In the genomic region with DNA sequence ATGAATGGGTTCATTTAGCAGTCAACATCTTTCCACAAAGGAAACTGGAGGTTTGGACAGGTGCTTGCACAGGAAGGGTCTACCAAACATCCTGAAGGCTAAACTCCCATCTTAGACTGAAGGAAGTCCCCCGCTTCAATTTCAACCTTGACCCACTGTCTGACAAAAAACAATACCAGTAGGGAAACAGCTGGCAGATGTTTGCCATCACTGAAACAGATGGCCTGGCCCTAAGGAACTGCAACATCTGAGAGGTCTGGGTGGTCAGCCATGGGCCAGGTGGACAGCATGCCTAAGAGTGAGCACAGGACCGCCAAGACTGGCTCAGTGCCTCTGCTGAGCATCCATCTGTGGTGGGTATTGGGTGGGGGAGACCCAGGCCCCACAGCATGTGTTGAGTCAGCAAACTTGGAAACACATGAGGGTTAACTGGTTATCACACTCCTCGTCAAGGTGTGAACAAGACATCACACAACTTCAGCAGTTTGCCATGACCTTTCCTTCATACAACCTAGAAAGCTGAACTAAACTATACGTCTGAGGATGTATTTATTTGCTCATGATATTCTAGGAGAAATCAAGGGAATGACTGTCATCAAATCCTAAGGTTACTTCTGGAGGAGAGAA, we compare ENCODE assay signal across 20 mouse cellular contexts. TPM values are rescaled to one million over a fixed set of nuclear protein-coding genes. Genes with fewer than 3 reads are reported as not detected.
DNase-seq lines count a peak whose midpoint lies in the region; ATAC-seq lines count a peak whose summit lies in the region.
"Had no signal": no experiment of that assay in that cellular context is flagged by ENCODE, and none has a peak within 500 bp of the region (broad histone marks: within the 10 kb centered on the region; RNA-seq: fewer than 3 reads in every experiment).

No protein-coding gene starts in this region.

- peak; percentile 64; the same call in 1 of the 2 replicates for ATAC-seq in limb, embryonic 11.5 days (ENCODE audit: insufficient number of reproducible peaks, low FRiP score, low TSS enrichment, low read depth)
- ATAC-seq in neural tube, embryonic 11.5 days (ENCODE audit: insufficient read depth, low FRiP score, low TSS enrichment), result 0 out of 2 replicates have a peak, but pooled peaks have one; percentile 21

- H3K4me2 ChIP-seq in limb, embryonic 11.5 days (ENCODE audit: low read depth, severe bottlenecking), result no peak overlapping the region
- H3K4me2 ChIP-seq in neural tube, embryonic 11.5 days (ENCODE audit: low read depth), result no peak overlapping the region
- H3K4me2 ChIP-seq: embryonic facial prominence, embryonic 15.5 days; hindbrain, embryonic 12.5 days; limb, embryonic 13.5 days; liver, embryonic 15.5 days; neural tube, embryonic 15.5 days had no signal

- H3K9ac ChIP-seq in limb, embryonic 11.5 days (ENCODE audit: low read length), result no peak overlapping the region
- no peak overlapping the region for H3K9ac ChIP-seq in neural tube, embryonic 11.5 days (ENCODE audit: low read length)
- H3K9ac ChIP-seq: embryonic facial prominence, embryonic 15.5 days; hindbrain, embryonic 12.5 days; limb, embryonic 13.5 days; liver, embryonic 15.5 days; neural tube, embryonic 15.5 days had no signal

- peak; percentile 6 for DNase-seq in embryo, embryonic 11 days
- DNase-seq in embryo, embryonic 10 days (ENCODE audit: low spot score), result no peak
- DNase-seq in limb, embryonic 11.5 days (ENCODE audit: low spot score), result no peak
- no peak for DNase-seq in limb, embryonic 10.5 days (ENCODE audit: low spot score)
- DNase-seq in neural tube, embryonic 11.5 days (ENCODE audit: low spot score), result no peak
- no peak for DNase-seq in neural tube, embryonic 10.5 days (ENCODE audit: extremely low spot score, low spot score)
- DNase-seq in heart, adult 8-10 months (ENCODE audit: low spot score), result no peak
- no peak for DNase-seq in left cerebral cortex, postnatal 36 days (ENCODE audit: low spot score in 2 of 2)
- DNase-seq: adrenal gland, postnatal 10 days; cerebellum, adult 11-12 months; cerebellum, postnatal 25 days; heart, adult 18-20 months; kidney, postnatal 10 days; right cerebral cortex, postnatal 4 days; thymus, postnatal 4 days had no signal

- H3K9me3 ChIP-seq in limb, embryonic 11.5 days (ENCODE audit: control insufficient read depth, low read length), result no peaks in the 10 kb centered on the region
- no peaks in the 10 kb centered on the region for H3K9me3 ChIP-seq in limb, embryonic 10.5 days (replicated peaks)
- H3K9me3 ChIP-seq in neural tube, embryonic 11.5 days (ENCODE audit: control insufficient read depth, low read length), result no peaks in the 10 kb centered on the region
- H3K9me3 ChIP-seq: embryonic facial prominence, embryonic 15.5 days; hindbrain, embryonic 12.5 days; limb, embryonic 13.5 days; liver, embryonic 15.5 days; neural tube, embryonic 15.5 days had no signal

- no peaks in the 10 kb centered on the region for H3K27me3 ChIP-seq in limb, embryonic 11.5 days (ENCODE audit: control insufficient read depth, insufficient read depth, low read length)
- no peaks in the 10 kb centered on the region for H3K27me3 ChIP-seq in limb, embryonic 10.5 days (ENCODE audit: low read depth, poor library complexity, severe bottlenecking)
- H3K27me3 ChIP-seq in neural tube, embryonic 11.5 days (ENCODE audit: control insufficient read depth, insufficient read depth, low read length), result no peaks in the 10 kb centered on the region
- H3K27me3 ChIP-seq: embryonic facial prominence, embryonic 15.5 days; hindbrain, embryonic 12.5 days; limb, embryonic 13.5 days; liver, embryonic 15.5 days; neural tube, embryonic 15.5 days had no signal

- no peak overlapping the region for H3K27ac ChIP-seq in limb, embryonic 11.5 days (replicated peaks; ENCODE audit: low read depth, low read length)
- H3K27ac ChIP-seq in limb, embryonic 10.5 days, result no peak overlapping the region
- H3K27ac ChIP-seq in neural tube, embryonic 11.5 days (ENCODE audit: low read depth, low read length), result no peak overlapping the region
- H3K27ac ChIP-seq: embryonic facial prominence, embryonic 15.5 days; hindbrain, embryonic 12.5 days; limb, embryonic 13.5 days; liver, embryonic 15.5 days; neural tube, embryonic 15.5 days had no signal

- 81% methylated on average over 4 of the region's 4 CpGs for WGBS in limb, embryonic 11.5 days
- 86% methylated on average over 4 of the region's 4 CpGs for WGBS in limb, embryonic 10.5 days
- 73% methylated on average over 4 of the region's 4 CpGs for WGBS in neural tube, embryonic 11.5 days

- intact Hi-C loops in left cerebral cortex, postnatal 36 days (cut with DNase I), result no loop called here

- H3K4me1 ChIP-seq in limb, embryonic 11.5 days (ENCODE audit: control insufficient read depth, insufficient read depth, low read length), result no peaks in the 10 kb centered on the region
- H3K4me1 ChIP-seq in limb, embryonic 10.5 days, result no peaks in the 10 kb centered on the region
- H3K4me1 ChIP-seq in neural tube, embryonic 11.5 days (ENCODE audit: control insufficient read depth, insufficient read depth, low read length), result no peaks in the 10 kb centered on the region
- H3K4me1 ChIP-seq: embryonic facial prominence, embryonic 15.5 days; hindbrain, embryonic 12.5 days; limb, embryonic 13.5 days; liver, embryonic 15.5 days; neural tube, embryonic 15.5 days had no signal

- H3K36me3 ChIP-seq in limb, embryonic 11.5 days (ENCODE audit: control insufficient read depth, insufficient read depth, low read length), result peaks cover 6% of the 10 kb centered on the region
- peaks cover 32% of the 10 kb centered on the region for H3K36me3 ChIP-seq in limb, embryonic 10.5 days
- no peaks in the 10 kb centered on the region; the same call in 1 of the 2 replicates for H3K36me3 ChIP-seq in neural tube, embryonic 11.5 days (ENCODE audit: control insufficient read depth, insufficient read depth, low read length)

- no peak overlapping the region for H3K4me3 ChIP-seq in limb, embryonic 11.5 days (ENCODE audit: low read depth, low read length)
- H3K4me3 ChIP-seq in limb, embryonic 10.5 days, result no peak overlapping the region
- H3K4me3 ChIP-seq in neural tube, embryonic 11.5 days (ENCODE audit: low read depth, low read length), result no peak overlapping the region
- H3K4me3 ChIP-seq: embryonic facial prominence, embryonic 15.5 days; hindbrain, embryonic 12.5 days; limb, embryonic 13.5 days; liver, embryonic 15.5 days; neural tube, embryonic 15.5 days had no signal

RNA-seq across cellular contexts. Expression of gene Pitrm1, which starts 35.7 kb away (rescaled TPM):
- polyA plus RNA-seq in limb, embryonic 11.5 days (2014; fragmentation: Nextera tagmentation; extraction: Ambion mirVana), result 183 and 195 TPM in 2 replicates
- 129 and 148 TPM in 2 replicates for polyA plus RNA-seq in limb, embryonic 10.5 days (2016; fragmentation: Nextera tagmentation; extraction: Ambion mirVana)
- polyA plus RNA-seq in neural tube, embryonic 11.5 days (2014; fragmentation: Nextera tagmentation; extraction: Ambion mirVana), result 116 and 123 TPM in 2 replicates
- 10 to 100 TPM; 49.4 to 60.1 (median 58.5) TPM for total RNA-seq in heart, adult 8-10 months (2022)
- total RNA-seq in left cerebral cortex, postnatal 36 days (2021), result 10 to 100 TPM; 49.2 to 61.7 TPM
